Mouse (Mus musculus): ENCODE measurements around the gene Gm10260. TPM values are rescaled to one million over a fixed set of nuclear protein-coding genes. Genes with fewer than 3 reads are reported as not detected.

The Gm10260 gene
- total and polyA plus RNA-seq, 3 experiments, result 409 to 4,123 (median 3,111) TPM

DNA sequence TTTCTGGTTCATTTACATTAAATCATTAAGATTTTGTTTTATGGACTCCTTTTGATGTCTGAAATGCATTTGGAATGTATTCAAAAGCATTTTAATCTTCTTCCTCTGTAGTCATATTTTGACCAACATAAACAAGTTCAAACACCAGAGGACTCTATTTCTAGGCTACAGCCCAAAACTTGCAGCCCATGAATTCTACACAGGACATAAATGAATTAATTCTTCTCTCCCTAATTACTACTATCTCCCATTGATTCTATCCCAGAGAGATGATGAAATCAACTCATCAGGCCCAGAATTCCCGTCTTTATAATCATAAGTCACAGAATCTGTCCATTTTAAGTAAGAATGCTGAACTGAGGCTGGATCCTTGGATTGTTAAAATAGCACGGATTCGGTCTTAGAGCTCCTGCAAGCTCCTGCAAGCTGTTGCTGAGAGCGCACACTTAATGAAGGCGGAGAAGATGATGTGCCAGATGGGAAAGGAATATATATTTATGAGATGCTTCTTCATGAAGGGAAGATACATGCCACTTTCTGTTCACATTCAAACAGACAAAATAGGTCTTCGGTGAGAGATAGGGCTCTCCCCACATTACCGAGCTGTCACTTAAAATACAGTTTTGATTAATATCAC is 7.7 kb upstream of the Gm10260 start:
- TF ChIP-seq HCFC1 (IDR thresholded peaks at IDR 0.05; ENCODE audit: low read depth, low read length) (no peak), MAZ (IDR thresholded peaks at IDR 0.05; ENCODE audit: low read depth, low read length) (no peak), CTCF (IDR thresholded peaks at IDR 0.05 in 2 of 3, conservative IDR thresholded peaks at IDR 0.05 in 1 of 3; ENCODE audit: control insufficient read depth in 1 of 3, insufficient read depth in 1 of 3, low read depth in 2 of 3, low read length in 3 of 3, poor library complexity in 1 of 3, severe bottlenecking in 1 of 3) (no peak), SMC3 (IDR thresholded peaks at IDR 0.05; ENCODE audit: low read depth, low read length) (no peak), JUND (IDR thresholded peaks at IDR 0.05; ENCODE audit: low read depth, low read length) (no peak), UBTF (IDR thresholded peaks at IDR 0.05; ENCODE audit: borderline replicate concordance, insufficient read depth, low read depth, low read length) (no peak), MAX (IDR thresholded peaks at IDR 0.05; ENCODE audit: low read length) (no peak), NRF1 (IDR thresholded peaks at IDR 0.05; ENCODE audit: insufficient read depth, low read depth, low read length, poor library complexity, severe bottlenecking) (no peak), E2F4 (IDR thresholded peaks at IDR 0.05; ENCODE audit: borderline replicate concordance, low read depth, low read length) (no peak), ELF1 (IDR thresholded peaks at IDR 0.05; ENCODE audit: low read depth, low read length) (no peak), TAL1 (IDR thresholded peaks at IDR 0.05; ENCODE audit: low read length) (no peak), ZMIZ1 (IDR thresholded peaks at IDR 0.05; ENCODE audit: low read depth, low read length) (no peak)
- Histone ChIP-seq H3K27ac (ENCODE audit: control insufficient read depth, low read depth, low read length) (no peak overlapping the region), H3K4me1 (ENCODE audit: control insufficient read depth in 1 of 2, insufficient read depth in 2 of 2, low read length in 2 of 2) (no peaks in the 10 kb centered on the region), H3K9ac (ENCODE audit: control insufficient read depth, low read depth, low read length, poor library complexity, severe bottlenecking) (no peak overlapping the region), H3K9me3 (replicated peaks; ENCODE audit: insufficient read depth, low read length) (no peaks in the 10 kb centered on the region), H3K79me2 (ENCODE audit: control insufficient read depth, insufficient read depth, low read length, poor library complexity) (no peaks in the 10 kb centered on the region), H3K36me3 (ENCODE audit: control insufficient read depth in 1 of 2, insufficient read depth in 2 of 2, low read length in 2 of 2) (no peaks in the 10 kb centered on the region), H3K4me3 (ENCODE audit: control insufficient read depth in 1 of 2, insufficient read depth in 1 of 2, low read depth in 2 of 2, low read length in 2 of 2) (no peak overlapping the region), H3K27me3 (ENCODE audit: control insufficient read depth in 1 of 2, insufficient read depth in 2 of 2, low read length in 2 of 2) (no peaks in the 10 kb centered on the region)
- DNase-seq (ENCODE audit: low read depth, low spot score), result no peak

DNA sequence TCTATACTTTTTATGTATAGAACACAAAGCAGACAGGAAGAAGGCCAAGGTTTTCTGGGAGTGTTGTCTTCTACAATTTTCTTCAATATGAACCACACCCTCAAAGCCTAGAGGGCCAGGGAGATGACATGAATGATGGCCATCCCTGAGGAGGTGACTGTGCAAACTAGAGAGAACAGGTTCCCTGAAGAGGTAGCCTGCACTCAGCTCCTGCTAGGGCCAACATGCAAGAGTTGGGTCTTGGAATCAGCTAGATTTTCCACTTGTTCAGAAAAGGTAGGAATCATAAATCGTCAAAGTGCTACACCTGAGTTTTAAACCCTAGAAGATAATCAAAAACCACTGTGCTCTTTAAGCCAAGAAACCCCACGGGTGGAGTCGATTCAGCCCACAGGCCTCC is 6.2 kb upstream of the Gm10260 start:
- H3K27ac ChIP-seq (ENCODE audit: control insufficient read depth, low read depth, low read length), result no peak overlapping the region
- H3K36me3 ChIP-seq (ENCODE audit: control insufficient read depth in 1 of 2, insufficient read depth in 2 of 2, low read length in 2 of 2), result no peaks in the 10 kb centered on the region
- no peaks in the 10 kb centered on the region for H3K4me1 ChIP-seq (ENCODE audit: control insufficient read depth in 1 of 2, insufficient read depth in 2 of 2, low read length in 2 of 2)
- no peak overlapping the region for H3K9ac ChIP-seq (ENCODE audit: control insufficient read depth, low read depth, low read length, poor library complexity, severe bottlenecking)
- DNase-seq (ENCODE audit: low read depth, low spot score), result no peak
- H3K9me3 ChIP-seq (replicated peaks; ENCODE audit: insufficient read depth, low read length), result no peaks in the 10 kb centered on the region
- no peak overlapping the region for H3K4me3 ChIP-seq (ENCODE audit: control insufficient read depth in 1 of 2, insufficient read depth in 1 of 2, low read depth in 2 of 2, low read length in 2 of 2)
- TF ChIP-seq BHLHE40 (IDR thresholded peaks at IDR 0.05; ENCODE audit: borderline replicate concordance, low read depth, low read length) (no peak), CTCF (IDR thresholded peaks at IDR 0.05 in 2 of 3, conservative IDR thresholded peaks at IDR 0.05 in 1 of 3; ENCODE audit: control insufficient read depth in 1 of 3, insufficient read depth in 1 of 3, low read depth in 2 of 3, low read length in 3 of 3, poor library complexity in 1 of 3, severe bottlenecking in 1 of 3) (no peak), RCOR1 (IDR thresholded peaks at IDR 0.05; ENCODE audit: low read depth, low read length) (no peak), POLR2A (IDR thresholded peaks at IDR 0.05; ENCODE audit: control insufficient read depth in 1 of 2, insufficient read depth in 1 of 2, low read depth in 1 of 2, low read length in 2 of 2, poor library complexity in 1 of 2) (no peak), CHD2 (IDR thresholded peaks at IDR 0.05; ENCODE audit: low read length) (no peak), ZMIZ1 (IDR thresholded peaks at IDR 0.05; ENCODE audit: low read depth, low read length) (no peak), POLR2AphosphoS2 (IDR thresholded peaks at IDR 0.05; ENCODE audit: low read length) (no peak), TAL1 (IDR thresholded peaks at IDR 0.05; ENCODE audit: low read length) (no peak), SIN3A (IDR thresholded peaks at IDR 0.05; ENCODE audit: low read length) (no peak), ZC3H11A (IDR thresholded peaks at IDR 0.05; ENCODE audit: low read depth, low read length) (no peak), SMC3 (IDR thresholded peaks at IDR 0.05; ENCODE audit: low read depth, low read length) (no peak), POLR2AphosphoS5 (IDR thresholded peaks at IDR 0.05; ENCODE audit: borderline replicate concordance, low read depth, low read length) (no peak), EP300 (IDR thresholded peaks at IDR 0.05; ENCODE audit: low read depth in 1 of 2, low read length in 2 of 2) (no peak)
- H3K27me3 ChIP-seq (ENCODE audit: control insufficient read depth in 1 of 2, insufficient read depth in 2 of 2, low read length in 2 of 2), result no peaks in the 10 kb centered on the region
- no peaks in the 10 kb centered on the region for H3K79me2 ChIP-seq (ENCODE audit: control insufficient read depth, insufficient read depth, low read length, poor library complexity)
